Mouse (Mus musculus): ENCODE measurements around the gene BC029722. TPM values are rescaled to one million over a fixed set of nuclear protein-coding genes. Genes with fewer than 3 reads are reported as not detected.
A peak's percentile ranks its signal among the peaks of the same experiment; 100 is the strongest.

Gene BC029722
- polyA plus RNA-seq, 1 experiment from 2014 or later = 19.4 TPM

DNA sequence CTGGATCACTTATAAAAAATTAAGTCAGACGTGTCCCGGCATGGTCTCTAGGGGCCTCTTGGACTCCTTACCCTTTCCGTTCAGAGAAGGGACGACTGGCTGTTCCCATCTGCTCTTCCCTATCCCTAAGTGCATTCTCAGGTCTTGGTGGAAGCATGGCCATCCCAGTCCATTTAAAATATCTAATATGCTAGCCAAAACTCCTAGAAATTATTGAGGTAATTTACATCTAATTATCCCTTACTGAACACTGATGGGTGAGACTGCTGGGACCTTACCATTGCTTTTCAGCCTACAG, 41.6 kb downstream of the BC029722 start:
- H3K4me2 ChIP-seq (ENCODE audit: low read depth, low read length) = no peak overlapping the region
- no peak overlapping the region for H3K9ac ChIP-seq (ENCODE audit: low read length)
- peaks cover 4% of the 10 kb centered on the region; the same call in 1 of the 2 replicates for H3K4me1 ChIP-seq (replicated peaks; ENCODE audit: control insufficient read depth, insufficient read depth, low read length)
- ATAC-seq (ENCODE audit: low read depth) = no peak
- H3K4me3 ChIP-seq (ENCODE audit: low read length) = no peak overlapping the region
- no peak overlapping the region for H3K27ac ChIP-seq (ENCODE audit: low read length)
- 83% methylated on average over 4 of the region's 4 CpGs for WGBS
- H3K36me3 ChIP-seq (ENCODE audit: control insufficient read depth, insufficient read depth, low read length) = no peaks in the 10 kb centered on the region
- no peaks in the 10 kb centered on the region for H3K9me3 ChIP-seq (ENCODE audit: control insufficient read depth, low read length)
- H3K27me3 ChIP-seq (ENCODE audit: control insufficient read depth, insufficient read depth, low read depth, low read length) = peaks cover 48% of the 10 kb centered on the region

DNA sequence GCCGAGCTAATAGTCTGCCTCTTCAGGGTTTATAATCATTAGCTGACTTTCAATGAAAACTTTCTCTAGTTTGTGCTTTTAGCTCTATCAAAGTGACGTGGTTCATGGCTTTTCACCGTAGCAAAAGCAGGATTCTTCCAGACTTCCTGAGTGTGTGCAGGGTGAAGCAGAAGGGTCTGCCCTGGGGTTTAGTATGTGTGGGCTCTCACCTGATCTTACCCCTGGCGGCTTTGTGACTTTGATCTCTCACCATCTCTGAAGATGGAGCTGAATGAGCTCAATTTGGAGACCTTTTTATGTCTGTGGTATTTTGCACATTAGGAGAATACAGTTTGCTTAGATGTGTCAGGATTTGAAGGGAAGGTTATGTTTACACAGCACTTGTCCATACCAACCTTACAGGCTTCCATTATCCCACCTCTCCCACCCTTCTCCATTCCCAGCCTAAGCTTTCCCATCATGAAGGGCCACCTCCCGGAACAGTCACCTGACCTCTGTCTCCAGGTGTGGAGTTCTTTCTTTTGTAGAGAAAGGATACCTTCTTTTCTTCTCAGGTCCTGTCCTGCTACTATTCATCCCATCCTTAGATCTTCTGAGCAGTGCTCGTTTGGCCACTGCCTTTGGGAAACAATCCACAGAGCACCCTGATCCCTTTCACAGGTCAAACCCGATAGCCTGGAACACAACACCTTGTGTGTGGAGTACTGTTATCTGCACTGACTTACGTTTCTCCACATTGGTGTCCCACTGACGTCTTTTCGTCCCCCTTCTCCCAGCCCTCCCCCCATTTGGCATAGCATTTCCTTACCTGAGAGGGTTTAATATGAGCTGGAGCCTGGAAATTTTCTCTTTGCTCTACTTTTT, 42.2 kb downstream of the BC029722 start:
- Histone ChIP-seq H3K9ac (ENCODE audit: low read length) (no peak overlapping the region), H3K4me1 (replicated peaks; ENCODE audit: control insufficient read depth, insufficient read depth, low read length) (peaks cover 4% of the 10 kb centered on the region; the same call in 1 of the 2 replicates), H3K36me3 (ENCODE audit: control insufficient read depth, insufficient read depth, low read length) (no peaks in the 10 kb centered on the region), H3K27me3 (ENCODE audit: control insufficient read depth, insufficient read depth, low read depth, low read length) (peaks cover 48% of the 10 kb centered on the region), H3K4me3 (ENCODE audit: low read length) (no peak overlapping the region), H3K4me2 (ENCODE audit: low read depth, low read length) (no peak overlapping the region), H3K27ac (ENCODE audit: low read length) (no peak overlapping the region), H3K9me3 (ENCODE audit: control insufficient read depth, low read length) (no peaks in the 10 kb centered on the region)
- ATAC-seq (ENCODE audit: low read depth) = no peak
- WGBS = 49% methylated on average over 10 of the region's 10 CpGs

DNA sequence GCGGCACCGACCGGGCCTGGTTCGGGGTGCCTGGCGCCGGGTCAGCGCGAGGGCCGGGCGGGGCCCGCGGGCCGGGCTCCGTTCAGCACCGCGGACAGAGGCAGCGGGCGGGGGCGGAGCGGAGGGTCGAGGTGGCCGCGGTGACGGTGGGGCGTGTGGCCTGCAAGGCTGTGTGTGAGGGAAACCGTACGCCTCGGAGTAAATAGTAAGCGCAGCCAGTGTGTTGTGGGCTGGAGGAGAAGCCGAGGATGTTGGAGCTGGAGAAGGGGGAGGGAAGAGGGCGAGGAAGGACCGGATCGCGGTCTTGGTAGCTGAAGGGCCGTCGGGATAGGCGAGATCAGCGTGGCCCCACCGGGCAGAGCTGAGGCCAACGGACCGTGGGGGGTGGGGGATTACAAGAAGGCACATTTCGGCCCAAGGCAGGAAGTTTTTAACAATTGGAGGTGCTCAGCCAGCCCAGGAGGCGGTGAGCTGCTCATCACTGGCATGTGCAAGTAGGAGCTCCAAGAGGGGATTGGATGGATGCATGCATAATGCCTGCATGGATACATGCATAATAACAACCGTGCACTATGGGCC, 43.5 kb downstream of the BC029722 start:
- H3K27me3 ChIP-seq (ENCODE audit: control insufficient read depth, insufficient read depth, low read depth, low read length) = peaks cover 48% of the 10 kb centered on the region
- H3K4me2 ChIP-seq (ENCODE audit: low read depth, low read length) = peak overlapping the region; percentile 98
- ATAC-seq (ENCODE audit: low read depth) = peak; percentile 94
- no peak overlapping the region for H3K9ac ChIP-seq (ENCODE audit: low read length)
- H3K36me3 ChIP-seq (ENCODE audit: control insufficient read depth, insufficient read depth, low read length) = no peaks in the 10 kb centered on the region
- no peak overlapping the region for H3K27ac ChIP-seq (ENCODE audit: low read length)
- H3K4me3 ChIP-seq (ENCODE audit: low read length) = peak overlapping the region; percentile 57
- no peaks in the 10 kb centered on the region for H3K9me3 ChIP-seq (ENCODE audit: control insufficient read depth, low read length)
- peaks cover 4% of the 10 kb centered on the region; the same call in 1 of the 2 replicates for H3K4me1 ChIP-seq (replicated peaks; ENCODE audit: control insufficient read depth, insufficient read depth, low read length)
- WGBS = 2% methylated on average over 31 of the region's 44 CpGs

DNA sequence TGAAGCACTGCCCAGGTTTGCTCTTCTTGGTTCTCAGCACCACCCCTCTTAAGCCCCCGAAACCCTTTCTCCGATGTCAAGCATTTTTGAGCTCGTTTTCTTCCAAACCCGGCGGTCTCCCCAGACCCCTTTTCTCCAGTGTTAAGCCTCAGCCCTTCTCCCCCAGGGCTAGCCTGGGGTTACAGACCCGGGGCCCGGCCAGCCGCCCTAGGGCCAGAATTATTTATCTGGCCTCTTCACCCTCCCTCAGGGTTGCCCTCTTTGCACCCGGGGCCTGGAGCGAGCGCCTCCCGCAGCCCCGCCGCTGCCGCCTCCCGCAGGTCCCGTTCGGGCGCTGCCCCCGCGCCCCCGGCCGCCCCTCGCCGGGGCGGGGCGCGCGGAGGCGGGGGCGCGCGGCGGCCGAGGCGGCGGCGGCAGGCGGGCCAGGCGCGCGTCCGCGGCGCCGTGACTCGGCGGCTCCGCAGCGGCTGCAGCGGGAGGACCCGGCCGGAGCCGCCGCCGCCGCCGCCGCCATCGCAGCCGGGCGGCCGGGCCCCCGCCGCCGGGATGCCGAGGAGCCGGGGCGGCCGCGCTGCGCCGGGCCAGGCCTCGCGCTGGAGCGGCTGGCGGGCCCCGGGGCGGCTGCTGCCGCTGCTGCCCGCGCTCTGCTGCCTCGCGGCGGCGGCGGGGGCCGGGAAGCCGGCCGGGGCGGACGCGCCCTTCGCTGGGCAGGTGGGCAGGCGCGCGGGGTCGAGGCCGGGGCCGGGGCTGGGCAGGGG, 44.1 kb downstream of the BC029722 start, which contains the start of gene Mmp24:
Mmp24 (plus strand) TSS at position 416 of the 758 bp plus-strand sequence.
- WGBS = 6% methylated on average over 20 of the region's 100 CpGs
- Histone ChIP-seq H3K9ac (ENCODE audit: low read length) (no peak within 1 kb of the TSS), H3K4me3 (ENCODE audit: low read length) (peak within 1 kb of the TSS; percentile 57), H3K36me3 (ENCODE audit: control insufficient read depth, insufficient read depth, low read length) (no peaks in the 10 kb centered on the region), H3K4me2 (ENCODE audit: low read depth, low read length) (peak within 1 kb of the TSS; percentile 98), H3K27me3 (ENCODE audit: control insufficient read depth, insufficient read depth, low read depth, low read length) (peaks cover 48% of the 10 kb centered on the region), H3K4me1 (replicated peaks; ENCODE audit: control insufficient read depth, insufficient read depth, low read length) (peaks cover 4% of the 10 kb centered on the region; the same call in 1 of the 2 replicates), H3K9me3 (ENCODE audit: control insufficient read depth, low read length) (no peaks in the 10 kb centered on the region), H3K27ac (ENCODE audit: low read length) (no peak within 1 kb of the TSS)
- ATAC-seq (ENCODE audit: low read depth) = peak; percentile 59; the same call in 1 of the 2 replicates

DNA sequence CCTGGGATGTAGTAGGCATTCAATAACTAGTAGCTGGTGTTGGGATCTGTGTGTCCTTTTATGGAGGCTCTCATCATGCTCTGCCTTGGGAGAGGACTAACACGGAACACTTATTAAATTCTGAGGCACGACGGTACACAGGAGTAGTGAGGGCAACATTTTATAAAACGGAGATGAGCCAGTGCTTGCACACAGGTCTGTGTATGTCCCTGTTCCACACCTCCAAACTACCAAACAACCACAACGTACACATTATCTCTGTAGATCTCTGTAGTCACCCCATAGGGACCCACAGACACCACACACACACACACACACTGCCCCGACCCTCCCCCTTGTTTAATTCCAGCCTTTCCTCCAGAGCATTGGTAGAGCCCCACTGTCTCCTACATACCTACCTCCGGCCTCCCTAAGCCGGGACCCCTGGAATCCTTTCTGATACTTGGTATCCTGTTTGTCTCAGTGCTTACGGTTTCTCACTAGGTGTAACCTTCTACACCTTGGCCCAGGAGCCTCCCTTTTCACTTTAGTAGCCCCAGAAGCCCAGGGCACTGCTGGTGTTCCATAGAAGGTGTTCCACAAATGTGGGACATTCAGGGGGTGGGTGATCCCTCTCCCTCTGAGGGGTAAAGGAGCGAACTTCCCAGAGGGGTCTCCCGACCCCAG, 44.8 kb downstream of the BC029722 start:
- Histone ChIP-seq H3K27ac (ENCODE audit: low read length) (no peak overlapping the region), H3K27me3 (ENCODE audit: control insufficient read depth, insufficient read depth, low read depth, low read length) (peaks cover 48% of the 10 kb centered on the region), H3K4me2 (ENCODE audit: low read depth, low read length) (no peak overlapping the region), H3K9me3 (ENCODE audit: control insufficient read depth, low read length) (no peaks in the 10 kb centered on the region), H3K36me3 (ENCODE audit: control insufficient read depth, insufficient read depth, low read length) (no peaks in the 10 kb centered on the region), H3K9ac (ENCODE audit: low read length) (no peak overlapping the region), H3K4me1 (replicated peaks; ENCODE audit: control insufficient read depth, insufficient read depth, low read length) (peaks cover 4% of the 10 kb centered on the region; the same call in 1 of the 2 replicates), H3K4me3 (ENCODE audit: low read length) (no peak overlapping the region)
- 50% methylated on average over 11 of the region's 11 CpGs for WGBS
- no peak for ATAC-seq (ENCODE audit: low read depth)

DNA sequence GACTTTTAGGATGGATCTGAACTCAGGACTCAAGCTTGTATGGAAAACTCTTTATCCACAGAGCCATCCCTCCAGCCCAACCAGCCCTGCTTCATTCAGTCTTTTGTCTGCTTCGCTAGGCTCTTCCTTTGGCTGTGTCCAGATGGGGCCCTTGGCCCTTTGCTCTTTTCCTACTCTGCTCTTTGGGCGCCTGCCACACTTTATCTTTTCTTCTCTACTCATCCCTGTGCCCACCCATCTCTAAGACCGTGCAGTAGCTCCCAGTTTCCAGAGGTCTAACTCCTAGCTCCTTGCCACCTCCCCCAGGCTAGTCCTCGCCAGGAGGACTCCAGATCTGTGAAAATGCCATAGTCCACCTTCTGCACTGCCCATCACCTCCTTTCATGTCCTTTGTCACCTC, 45.6 kb downstream of the BC029722 start:
- no peak overlapping the region for H3K4me2 ChIP-seq (ENCODE audit: low read depth, low read length)

More for the DNA sequence above, 45.6 kb downstream of the BC029722 start:
- Histone ChIP-seq H3K9me3 (ENCODE audit: control insufficient read depth, low read length) (no peaks in the 10 kb centered on the region), H3K27ac (ENCODE audit: low read length) (no peak overlapping the region), H3K4me3 (ENCODE audit: low read length) (no peak overlapping the region), H3K9ac (ENCODE audit: low read length) (no peak overlapping the region), H3K4me1 (replicated peaks; ENCODE audit: control insufficient read depth, insufficient read depth, low read length) (peaks cover 4% of the 10 kb centered on the region; the same call in 1 of the 2 replicates), H3K27me3 (ENCODE audit: control insufficient read depth, insufficient read depth, low read depth, low read length) (peaks cover 48% of the 10 kb centered on the region), H3K36me3 (ENCODE audit: control insufficient read depth, insufficient read depth, low read length) (no peaks in the 10 kb centered on the region)
- no peak for ATAC-seq (ENCODE audit: low read depth)
- WGBS = 43% methylated on average over 4 of the region's 4 CpGs

Other genes starting within 250 kb of the BC029722 start
- 27.7 and 32.0 TPM in 2 replicates for gene Gss, start 226.6 kb downstream of the BC029722 start, polyA plus RNA-seq (2015; fragmentation: Nextera tagmentation; extraction: Ambion mirVana)
- 0.18 and 0.75 TPM in 2 replicates for gene Myh7b, start 208.2 kb downstream of the BC029722 start, polyA plus RNA-seq (2015; fragmentation: Nextera tagmentation; extraction: Ambion mirVana)
- gene Trpc4ap, start 127.0 kb downstream of the BC029722 start, polyA plus RNA-seq (2015; fragmentation: Nextera tagmentation; extraction: Ambion mirVana) = 119 and 123 TPM in 2 replicates
- gene Edem2, start 90.0 kb downstream of the BC029722 start, polyA plus RNA-seq (2015; fragmentation: Nextera tagmentation; extraction: Ambion mirVana) = 47.0 and 49.0 TPM in 2 replicates
- gene Gm17581, start 83.6 kb downstream of the BC029722 start, polyA plus RNA-seq (2015; fragmentation: Nextera tagmentation; extraction: Ambion mirVana) = not detected in 2 replicates
- 16.3 and 16.8 TPM in 2 replicates for gene Procr, start 68.3 kb downstream of the BC029722 start, polyA plus RNA-seq (2015; fragmentation: Nextera tagmentation; extraction: Ambion mirVana)
- gene Mmp24, start 44.1 kb downstream of the BC029722 start, polyA plus RNA-seq (2015; fragmentation: Nextera tagmentation; extraction: Ambion mirVana) = 0.06 and 0.09 TPM in 2 replicates
- gene Eif6, start 7.5 kb upstream of the BC029722 start, polyA plus RNA-seq (2015; fragmentation: Nextera tagmentation; extraction: Ambion mirVana) = 155 and 163 TPM in 2 replicates
- 0.11 and 0.13 TPM in 2 replicates for gene Fam83c, start 15.4 kb upstream of the BC029722 start, polyA plus RNA-seq (2015; fragmentation: Nextera tagmentation; extraction: Ambion mirVana)
- 59.6 and 64.9 TPM in 2 replicates for gene Uqcc1, start 110.9 kb upstream of the BC029722 start, polyA plus RNA-seq (2015; fragmentation: Nextera tagmentation; extraction: Ambion mirVana)
- not detected in 2 replicates for gene Gm15557, start 121.3 kb upstream of the BC029722 start, polyA plus RNA-seq (2015; fragmentation: Nextera tagmentation; extraction: Ambion mirVana)
- 0.23 and 0.33 TPM in 2 replicates for gene Gdf5, start 125.9 kb upstream of the BC029722 start, polyA plus RNA-seq (2015; fragmentation: Nextera tagmentation; extraction: Ambion mirVana)
- 16.3 and 17.6 TPM in 2 replicates for gene Cep250, start 137.0 kb upstream of the BC029722 start, polyA plus RNA-seq (2015; fragmentation: Nextera tagmentation; extraction: Ambion mirVana)
- 1.5 and 1.6 TPM in 2 replicates for gene 6430550D23Rik, start 188.6 kb upstream of the BC029722 start, polyA plus RNA-seq (2015; fragmentation: Nextera tagmentation; extraction: Ambion mirVana)
- gene Ergic3, start 188.6 kb upstream of the BC029722 start, polyA plus RNA-seq (2015; fragmentation: Nextera tagmentation; extraction: Ambion mirVana) = 224 and 242 TPM in 2 replicates
- gene Fer1l4, start 233.5 kb upstream of the BC029722 start, polyA plus RNA-seq (2015; fragmentation: Nextera tagmentation; extraction: Ambion mirVana) = not detected in 2 replicates
- gene Spag4, start 245.7 kb upstream of the BC029722 start, polyA plus RNA-seq (2015; fragmentation: Nextera tagmentation; extraction: Ambion mirVana) = 1.9 and 2.5 TPM in 2 replicates

Data from lung, embryonic 16.5 days (tissue).